Mouse (Mus musculus): Measurements from ENCODE around the gene Snx20.

Gene Snx20

GRCm38 (mm10) chr8:88604065-88605038, 31.6 kb downstream of the Snx20 start:
- peak in 1 of 2 experiments; percentile 76 for DNase-seq (ENCODE audit: low spot score in 2 of 2)

- no peak for DNase-seq (ENCODE audit: low spot score in 2 of 2)
These were observed 32.4 kb downstream of the Snx20 start for GRCm38 (mm10) chr8:88603446-88603989.

GRCm38 (mm10) chr8:88599491-88599890, 36.4 kb downstream of the Snx20 start:
- DNase-seq (ENCODE audit: low spot score in 2 of 2) = no peak

GRCm38 (mm10) chr8:88598578-88598977, 37.4 kb downstream of the Snx20 start:
- no peak for DNase-seq (ENCODE audit: low spot score in 2 of 2)

GRCm38 (mm10) chr8:88596042-88596441, 39.9 kb downstream of the Snx20 start:
- no peak for DNase-seq (ENCODE audit: low spot score in 2 of 2)

- DNase-seq (ENCODE audit: low spot score in 2 of 2) = no peak
These were observed 42.0 kb downstream of the Snx20 start for GRCm38 (mm10) chr8:88593947-88594346.

- DNase-seq (ENCODE audit: low spot score in 2 of 2) = no peak
These were observed 45.7 kb downstream of the Snx20 start for GRCm38 (mm10) chr8:88590226-88590625.

- no peak for DNase-seq (ENCODE audit: low spot score in 2 of 2)
These were observed 47.6 kb downstream of the Snx20 start for GRCm38 (mm10) chr8:88588205-88588889.

GRCm38 (mm10) chr8:88583863-88584262, 52.1 kb downstream of the Snx20 start:
- DNase-seq (ENCODE audit: low spot score in 2 of 2) = no peak

- DNase-seq (ENCODE audit: low spot score in 2 of 2) = no peak
These were observed 55.1 kb downstream of the Snx20 start for GRCm38 (mm10) chr8:88580785-88581184.

GRCm38 (mm10) chr8:88579668-88580330, 56.1 kb downstream of the Snx20 start:
- DNase-seq (ENCODE audit: low spot score in 2 of 2) = peak in 1 of 2 experiments; percentile 67

- DNase-seq (ENCODE audit: low spot score in 2 of 2) = no peak
These were observed 56.7 kb downstream of the Snx20 start for GRCm38 (mm10) chr8:88579246-88579645.

- peak in 1 of 2 experiments; percentile 39 for DNase-seq (ENCODE audit: low spot score in 2 of 2)
These were observed 57.3 kb downstream of the Snx20 start for GRCm38 (mm10) chr8:88578413-88579175.

- peak in 1 of 2 experiments; percentile 31 for DNase-seq (ENCODE audit: low spot score in 2 of 2)
These were observed 58.3 kb downstream of the Snx20 start for GRCm38 (mm10) chr8:88577666-88578065.

All from cerebellum, postnatal 4 days (tissue).